Mouse (Mus musculus): ENCODE results near the gene Tmem150b. TPM values are rescaled to one million over a fixed set of nuclear protein-coding genes. Genes with fewer than 3 reads are reported as not detected.

Gene Tmem150b
- polyA plus RNA-seq, 1 experiment from 2014 or later = 0.19 TPM

- H3K27me3 ChIP-seq (ENCODE audit: control insufficient read depth, insufficient read depth, low read length) = no peaks in the 10 kb centered on the region
Observed at GRCm38 (mm10) chr7:4747156-4747899, 22.3 kb upstream of the Tmem150b start.

GRCm38 (mm10) chr7:4746326-4746980 is 21.4 kb upstream of the Tmem150b start:
- H3K9ac ChIP-seq (replicated peaks; ENCODE audit: low read depth, low read length) = no peak overlapping the region

More at GRCm38 (mm10) chr7:4747156-4747899, 22.3 kb upstream of the Tmem150b start:
- Histone ChIP-seq H3K4me2 (ENCODE audit: low read depth, low read length) (no peak overlapping the region), H3K27ac (ENCODE audit: low read depth, low read length) (no peak overlapping the region), H3K9ac (replicated peaks; ENCODE audit: low read depth, low read length) (no peak overlapping the region), H3K4me1 (ENCODE audit: control insufficient read depth, insufficient read depth, low read length) (peaks cover 6% of the 10 kb centered on the region; the same call in 1 of the 2 replicates), H3K9me3 (ENCODE audit: control insufficient read depth, low read length) (no peaks in the 10 kb centered on the region), H3K36me3 (ENCODE audit: control insufficient read depth, insufficient read depth, low read length) (peaks cover 7% of the 10 kb centered on the region), H3K4me3 (ENCODE audit: low read depth, low read length) (no peak overlapping the region)
- ATAC-seq (ENCODE audit: low read depth) = no peak
- 75% methylated on average over 9 of the region's 9 CpGs for WGBS

GRCm38 (mm10) chr7:4744886-4745285 is 19.8 kb upstream of the Tmem150b start:
- peaks cover 22% of the 10 kb centered on the region for H3K4me1 ChIP-seq (ENCODE audit: control insufficient read depth, insufficient read depth, low read length)
- H3K4me3 ChIP-seq (ENCODE audit: low read depth, low read length) = no peak overlapping the region
- peaks cover 7% of the 10 kb centered on the region for H3K36me3 ChIP-seq (ENCODE audit: control insufficient read depth, insufficient read depth, low read length)
- no peaks in the 10 kb centered on the region for H3K9me3 ChIP-seq (ENCODE audit: control insufficient read depth, low read length)
- 96% methylated on average over 5 of the region's 6 CpGs for WGBS
- H3K9ac ChIP-seq (replicated peaks; ENCODE audit: low read depth, low read length) = no peak overlapping the region
- no peak overlapping the region for H3K4me2 ChIP-seq (ENCODE audit: low read depth, low read length)
- ATAC-seq (ENCODE audit: low read depth) = no peak
- no peaks in the 10 kb centered on the region for H3K27me3 ChIP-seq (ENCODE audit: control insufficient read depth, insufficient read depth, low read length)
- H3K27ac ChIP-seq (ENCODE audit: low read depth, low read length) = no peak overlapping the region

More at GRCm38 (mm10) chr7:4746326-4746980, 21.4 kb upstream of the Tmem150b start:
- WGBS = 88% methylated on average over 22 of the region's 22 CpGs
- ATAC-seq (ENCODE audit: low read depth) = no peak
- H3K36me3 ChIP-seq (ENCODE audit: control insufficient read depth, insufficient read depth, low read length) = peaks cover 7% of the 10 kb centered on the region
- no peak overlapping the region for H3K4me2 ChIP-seq (ENCODE audit: low read depth, low read length)
- no peak overlapping the region for H3K4me3 ChIP-seq (ENCODE audit: low read depth, low read length)
- no peaks in the 10 kb centered on the region for H3K27me3 ChIP-seq (ENCODE audit: control insufficient read depth, insufficient read depth, low read length)
- peaks cover 12% of the 10 kb centered on the region for H3K4me1 ChIP-seq (ENCODE audit: control insufficient read depth, insufficient read depth, low read length)
- no peaks in the 10 kb centered on the region for H3K9me3 ChIP-seq (ENCODE audit: control insufficient read depth, low read length)
- H3K27ac ChIP-seq (ENCODE audit: low read depth, low read length) = no peak overlapping the region

- no peaks in the 10 kb centered on the region for H3K9me3 ChIP-seq (ENCODE audit: control insufficient read depth, low read length)
- H3K36me3 ChIP-seq (ENCODE audit: control insufficient read depth, insufficient read depth, low read length) = peaks cover 7% of the 10 kb centered on the region
- H3K27me3 ChIP-seq (ENCODE audit: control insufficient read depth, insufficient read depth, low read length) = no peaks in the 10 kb centered on the region
- no peak for ATAC-seq (ENCODE audit: low read depth)
- WGBS = 88% methylated on average over 2 of the region's 2 CpGs
- H3K4me2 ChIP-seq (ENCODE audit: low read depth, low read length) = no peak overlapping the region
- no peak overlapping the region for H3K4me3 ChIP-seq (ENCODE audit: low read depth, low read length)
- no peak overlapping the region for H3K9ac ChIP-seq (replicated peaks; ENCODE audit: low read depth, low read length)
- no peak overlapping the region for H3K27ac ChIP-seq (ENCODE audit: low read depth, low read length)
- peaks cover 30% of the 10 kb centered on the region for H3K4me1 ChIP-seq (ENCODE audit: control insufficient read depth, insufficient read depth, low read length)
Observed at GRCm38 (mm10) chr7:4743354-4743753, 18.3 kb upstream of the Tmem150b start.

- no peak for ATAC-seq (ENCODE audit: low read depth)
- 96% methylated on average over 6 of the region's 6 CpGs for WGBS
- Histone ChIP-seq H3K27me3 (ENCODE audit: control insufficient read depth, insufficient read depth, low read length) (no peaks in the 10 kb centered on the region), H3K9ac (replicated peaks; ENCODE audit: low read depth, low read length) (no peak overlapping the region), H3K4me1 (ENCODE audit: control insufficient read depth, insufficient read depth, low read length) (peaks cover 31% of the 10 kb centered on the region), H3K4me3 (ENCODE audit: low read depth, low read length) (no peak overlapping the region; the same call in 1 of the 2 replicates), H3K9me3 (ENCODE audit: control insufficient read depth, low read length) (no peaks in the 10 kb centered on the region), H3K36me3 (ENCODE audit: control insufficient read depth, insufficient read depth, low read length) (peaks cover 7% of the 10 kb centered on the region), H3K4me2 (ENCODE audit: low read depth, low read length) (0 out of 2 replicates have a peak overlapping the region, but pooled peaks have one; percentile 84), H3K27ac (ENCODE audit: low read depth, low read length) (no peak overlapping the region)
Observed at GRCm38 (mm10) chr7:4742482-4742819, 17.4 kb upstream of the Tmem150b start.

- no peaks in the 10 kb centered on the region for H3K9me3 ChIP-seq (ENCODE audit: control insufficient read depth, low read length)
- H3K4me3 ChIP-seq (ENCODE audit: low read depth, low read length) = peak overlapping the region; percentile 74; the same call in 1 of the 2 replicates
- H3K4me1 ChIP-seq (ENCODE audit: control insufficient read depth, insufficient read depth, low read length) = peaks cover 31% of the 10 kb centered on the region
- peak overlapping the region; percentile 84 for H3K4me2 ChIP-seq (ENCODE audit: low read depth, low read length)
- peaks cover 7% of the 10 kb centered on the region for H3K36me3 ChIP-seq (ENCODE audit: control insufficient read depth, insufficient read depth, low read length)
- H3K27ac ChIP-seq (ENCODE audit: low read depth, low read length) = no peak overlapping the region
- peak overlapping the region; percentile 87; the same call in 1 of the 2 replicates for H3K9ac ChIP-seq (replicated peaks; ENCODE audit: low read depth, low read length)
- WGBS = 81% methylated on average over 21 of the region's 21 CpGs
- no peaks in the 10 kb centered on the region for H3K27me3 ChIP-seq (ENCODE audit: control insufficient read depth, insufficient read depth, low read length)
- ATAC-seq (ENCODE audit: low read depth) = no peak
Observed at GRCm38 (mm10) chr7:4741672-4742481, 16.8 kb upstream of the Tmem150b start.

GRCm38 (mm10) chr7:4741151-4741550 is 16.1 kb upstream of the Tmem150b start:
- WGBS = 0% methylated on average over 4 of the region's 4 CpGs

GRCm38 (mm10) chr7:4740309-4740727 is 15.3 kb upstream of the Tmem150b start:
- no peaks in the 10 kb centered on the region for H3K9me3 ChIP-seq (ENCODE audit: control insufficient read depth, low read length)
- H3K4me1 ChIP-seq (ENCODE audit: control insufficient read depth, insufficient read depth, low read length) = peaks cover 31% of the 10 kb centered on the region
- no peaks in the 10 kb centered on the region for H3K27me3 ChIP-seq (ENCODE audit: control insufficient read depth, insufficient read depth, low read length)
- H3K36me3 ChIP-seq (ENCODE audit: control insufficient read depth, insufficient read depth, low read length) = no peaks in the 10 kb centered on the region
- H3K4me3 ChIP-seq (ENCODE audit: low read depth, low read length) = peak overlapping the region; percentile 74
- WGBS = 1% methylated on average over 14 of the region's 14 CpGs
- peak overlapping the region; percentile 87 for H3K9ac ChIP-seq (replicated peaks; ENCODE audit: low read depth, low read length)
- peak overlapping the region; percentile 84 for H3K4me2 ChIP-seq (ENCODE audit: low read depth, low read length)
- H3K27ac ChIP-seq (ENCODE audit: low read depth, low read length) = peak overlapping the region; percentile 91
- peak; percentile 53 for ATAC-seq (ENCODE audit: low read depth)

More at GRCm38 (mm10) chr7:4741151-4741550, 16.1 kb upstream of the Tmem150b start:
- peak overlapping the region; percentile 84 for H3K4me2 ChIP-seq (ENCODE audit: low read depth, low read length)
- peak overlapping the region; percentile 87 for H3K9ac ChIP-seq (replicated peaks; ENCODE audit: low read depth, low read length)
- peaks cover 31% of the 10 kb centered on the region for H3K4me1 ChIP-seq (ENCODE audit: control insufficient read depth, insufficient read depth, low read length)
- peak overlapping the region; percentile 91 for H3K27ac ChIP-seq (ENCODE audit: low read depth, low read length)
- H3K9me3 ChIP-seq (ENCODE audit: control insufficient read depth, low read length) = no peaks in the 10 kb centered on the region
- no peaks in the 10 kb centered on the region for H3K27me3 ChIP-seq (ENCODE audit: control insufficient read depth, insufficient read depth, low read length)
- no peaks in the 10 kb centered on the region; the same call in 1 of the 2 replicates for H3K36me3 ChIP-seq (ENCODE audit: control insufficient read depth, insufficient read depth, low read length)
- no peak for ATAC-seq (ENCODE audit: low read depth)
- peak overlapping the region; percentile 74 for H3K4me3 ChIP-seq (ENCODE audit: low read depth, low read length)
